ENCODE assay signal across 8 mouse cellular contexts in the genomic region with DNA sequence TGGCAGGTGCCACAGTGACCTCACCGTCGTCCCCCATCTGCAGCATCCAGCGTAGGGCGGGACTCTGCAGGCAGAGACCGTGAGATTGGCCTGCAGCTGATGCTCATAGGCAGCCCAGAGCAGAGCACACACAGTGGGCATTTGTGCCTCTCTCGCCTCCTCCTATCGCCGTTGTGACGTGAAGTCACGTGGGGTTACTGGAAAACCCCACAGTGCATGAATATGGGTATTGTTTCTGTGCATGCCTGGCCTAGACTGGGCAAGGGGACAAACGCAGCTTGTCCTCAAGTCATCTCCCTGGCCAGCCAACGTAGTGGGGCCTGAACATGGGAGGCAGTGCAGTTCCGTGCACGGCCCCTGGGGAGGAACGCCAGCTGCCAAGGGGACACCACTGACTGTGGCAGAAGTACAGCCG. TPM values are rescaled to one million over a fixed set of nuclear protein-coding genes. Genes with fewer than 3 reads are reported as not detected.
DNase-seq lines count a peak whose midpoint lies in the region; ATAC-seq and TF ChIP-seq lines count a peak whose summit lies in the region.

No protein-coding gene starts in this region.

- H3K4me2 ChIP-seq in forebrain, embryonic 15.5 days (replicated peaks), result no peak overlapping the region
- H3K4me2 ChIP-seq in hindbrain, embryonic 16.5 days (ENCODE audit: low read length), result no peak overlapping the region
- H3K4me2 ChIP-seq in limb, embryonic 14.5 days (replicated peaks; ENCODE audit: low read depth, low read length, severe bottlenecking), result no peak overlapping the region

- peak; percentile 21; the same call in 1 of the 2 replicates for TF ChIP-seq CTCF in bone marrow, adult 2 months (IDR thresholded peaks at IDR 0.05; ENCODE audit: control insufficient read depth, insufficient read depth, low read length)

- 0 out of 2 replicates have a peak, but pooled peaks have one; percentile 19 for TF ChIP-seq POLR2A in bone marrow, adult 2 months (IDR thresholded peaks at IDR 0.05; ENCODE audit: borderline replicate concordance, control insufficient read depth, low read depth, low read length)
- no peak for TF ChIP-seq POLR2A in limb, embryonic 14.5 days (IDR thresholded peaks at IDR 0.05; ENCODE audit: borderline replicate concordance, extremely low read depth, insufficient read depth, insufficient read length)

- H3K27me3 ChIP-seq in forebrain, embryonic 15.5 days, result no peaks in the 10 kb centered on the region
- no peaks in the 10 kb centered on the region for H3K27me3 ChIP-seq in hindbrain, embryonic 16.5 days (replicated peaks; ENCODE audit: control insufficient read depth, insufficient read depth, low read length)
- H3K27me3 ChIP-seq in limb, embryonic 14.5 days (ENCODE audit: control insufficient read depth, insufficient read depth, low read length), result no peaks in the 10 kb centered on the region

- peak overlapping the region; percentile 9 for H3K27ac ChIP-seq in bone marrow, adult 2 months (ENCODE audit: control insufficient read depth, insufficient read depth, low read depth, low read length, poor library complexity)
- no peak overlapping the region for H3K27ac ChIP-seq in forebrain, embryonic 15.5 days (replicated peaks)
- H3K27ac ChIP-seq in hindbrain, embryonic 16.5 days (ENCODE audit: low read depth, low read length), result peak overlapping the region; percentile 72
- peak overlapping the region; percentile 84 for H3K27ac ChIP-seq in limb, embryonic 14.5 days (replicated peaks; ENCODE audit: low read depth, low read length)

- no peaks in the 10 kb centered on the region for H3K9me3 ChIP-seq in forebrain, embryonic 15.5 days
- no peaks in the 10 kb centered on the region for H3K9me3 ChIP-seq in hindbrain, embryonic 16.5 days (ENCODE audit: control insufficient read depth, low read length)
- no peaks in the 10 kb centered on the region for H3K9me3 ChIP-seq in limb, embryonic 14.5 days (ENCODE audit: control insufficient read depth, low read length)

- DNase-seq in gastrocnemius, postnatal 14 days, result peak; percentile 68
- DNase-seq in gastrocnemius, adult 8-10 months (ENCODE audit: low spot score in 2 of 2), result no peak
- DNase-seq in limb, embryonic 14.5 days (ENCODE audit: low spot score), result no peak
- DNase-seq in right cerebral cortex, postnatal 36 days (ENCODE audit: low spot score in 2 of 2), result peak; percentile 40 to 45
- no peak for DNase-seq in ovary, postnatal 14 days (ENCODE audit: low spot score)

- no peak overlapping the region for H3K4me3 ChIP-seq in bone marrow, adult 2 months (replicated peaks; ENCODE audit: control insufficient read depth, low read depth, low read length)
- H3K4me3 ChIP-seq in forebrain, embryonic 15.5 days, result no peak overlapping the region
- no peak overlapping the region for H3K4me3 ChIP-seq in hindbrain, embryonic 16.5 days (ENCODE audit: low read length)
- no peak overlapping the region for H3K4me3 ChIP-seq in limb, embryonic 14.5 days (replicated peaks; ENCODE audit: low read length)

- peaks cover 3% of the 10 kb centered on the region for H3K4me1 ChIP-seq in bone marrow, adult 2 months (ENCODE audit: control insufficient read depth, insufficient read depth, low read length)
- H3K4me1 ChIP-seq in forebrain, embryonic 15.5 days, result peaks cover 18% of the 10 kb centered on the region
- peaks cover 7% of the 10 kb centered on the region for H3K4me1 ChIP-seq in hindbrain, embryonic 16.5 days (ENCODE audit: control insufficient read depth, insufficient read depth, low read depth, low read length)
- H3K4me1 ChIP-seq in limb, embryonic 14.5 days (ENCODE audit: control insufficient read depth, insufficient read depth, low read length), result peaks cover 23% of the 10 kb centered on the region

- 65% methylated on average over 16 of the region's 16 CpGs for WGBS in bone marrow, adult 2 months
- WGBS in forebrain, embryonic 15.5 days, result 65% methylated on average over 16 of the region's 16 CpGs
- 33% methylated on average over 16 of the region's 16 CpGs for WGBS in hindbrain, embryonic 16.5 days
- WGBS in limb, embryonic 14.5 days, result 74% methylated on average over 16 of the region's 16 CpGs

- no peak overlapping the region for H3K9ac ChIP-seq in forebrain, embryonic 15.5 days (replicated peaks)
- no peak overlapping the region for H3K9ac ChIP-seq in hindbrain, embryonic 16.5 days (ENCODE audit: low read depth, low read length)
- no peak overlapping the region for H3K9ac ChIP-seq in limb, embryonic 14.5 days (ENCODE audit: low read depth, low read length, severe bottlenecking)

- intact Hi-C loops in gastrocnemius, postnatal 14 days (cut with DNase I; ENCODE audit: low total_unique reads), result no loop called here

- H3K36me3 ChIP-seq in forebrain, embryonic 15.5 days, result no peaks in the 10 kb centered on the region
- no peaks in the 10 kb centered on the region for H3K36me3 ChIP-seq in hindbrain, embryonic 16.5 days (ENCODE audit: control insufficient read depth, insufficient read depth, low read length)
- peaks cover 37% of the 10 kb centered on the region for H3K36me3 ChIP-seq in limb, embryonic 14.5 days (ENCODE audit: control insufficient read depth, insufficient read depth, low read length)

- ATAC-seq in forebrain, embryonic 15.5 days (replicated peaks), result peak; percentile 83
- ATAC-seq in hindbrain, embryonic 16.5 days, result peak; percentile 95
- peak; percentile 72 for ATAC-seq in limb, embryonic 14.5 days (ENCODE audit: low FRiP score, low read depth)

RNA-seq across cellular contexts. Expression of gene Cd9, which starts 27.3 kb away (rescaled TPM):
- 10 to 100 TPM; 47.6 to 76.0 TPM for total RNA-seq in gastrocnemius, postnatal 14 days (2021)
- 10 to 100 TPM; 10.5 to 19.3 (median 15.0) TPM for total RNA-seq in gastrocnemius, adult 8-10 months (2022)
- polyA plus RNA-seq in bone marrow, adult 2 months (2011; ENCODE audit: insufficient read depth, insufficient read length, low replicate concordance, missing spikeins), result 60.4 and 90.4 TPM in 2 replicates
- 75.6 and 81.6 TPM in 2 replicates for polyA plus RNA-seq in forebrain, embryonic 15.5 days (2015; fragmentation: Nextera tagmentation; extraction: Ambion mirVana)
- polyA plus RNA-seq in hindbrain, embryonic 16.5 days (2015; fragmentation: Nextera tagmentation; extraction: Ambion mirVana), result 127 and 137 TPM in 2 replicates
- polyA plus RNA-seq in limb, embryonic 14.5 days (2012; rRNA removed), result 215 and 273 TPM in 2 replicates
- polyA plus RNA-seq in limb, embryonic 14.5 days (2014; fragmentation: Nextera tagmentation; extraction: Ambion mirVana), result 318 and 323 TPM in 2 replicates

Comparison
In these comparisons a context has a peak if more than half of its experiments do, and no peak if none do; other contexts are left out.
1. DNase-seq: peak in gastrocnemius, postnatal 14 days (single experiment) and right cerebral cortex, postnatal 36 days (2 of 2); none in gastrocnemius, adult 8-10 months (0 of 2), limb, embryonic 14.5 days (single experiment) and ovary, postnatal 14 days (single experiment).
2. Peak in every context shown above with its lines, with median percentiles within 50 percentile points of each other: ATAC-seq.